Mouse (Mus musculus): ENCODE measurements around the gene Farp1. TPM values are rescaled to one million over a fixed set of nuclear protein-coding genes. Genes with fewer than 3 reads are reported as not detected.

Farp1 gene
- polyA plus RNA-seq, 1 experiment from 2014 or later: 5.1 TPM

Other genes with a start within 250 kb of the Farp1 start
- gene Ipo5, start 124.0 kb upstream of the Farp1 start, polyA plus RNA-seq (2015; fragmentation: Nextera tagmentation; extraction: Ambion mirVana): 51.1 and 52.8 TPM in 2 replicates